Mouse (Mus musculus): ENCODE results near the gene Ugt2b35. TPM values are rescaled to one million over a fixed set of nuclear protein-coding genes. Genes with fewer than 3 reads are reported as not detected.
"Not testable (repeated sequence)": the region's sequence is repeated elsewhere in the genome, so short reads cannot be mapped to it uniquely, and the experiment has no call there.

Ugt2b35 gene
- not detected in 2 replicates for polyA plus RNA-seq (2012; rRNA removed)

DNA sequence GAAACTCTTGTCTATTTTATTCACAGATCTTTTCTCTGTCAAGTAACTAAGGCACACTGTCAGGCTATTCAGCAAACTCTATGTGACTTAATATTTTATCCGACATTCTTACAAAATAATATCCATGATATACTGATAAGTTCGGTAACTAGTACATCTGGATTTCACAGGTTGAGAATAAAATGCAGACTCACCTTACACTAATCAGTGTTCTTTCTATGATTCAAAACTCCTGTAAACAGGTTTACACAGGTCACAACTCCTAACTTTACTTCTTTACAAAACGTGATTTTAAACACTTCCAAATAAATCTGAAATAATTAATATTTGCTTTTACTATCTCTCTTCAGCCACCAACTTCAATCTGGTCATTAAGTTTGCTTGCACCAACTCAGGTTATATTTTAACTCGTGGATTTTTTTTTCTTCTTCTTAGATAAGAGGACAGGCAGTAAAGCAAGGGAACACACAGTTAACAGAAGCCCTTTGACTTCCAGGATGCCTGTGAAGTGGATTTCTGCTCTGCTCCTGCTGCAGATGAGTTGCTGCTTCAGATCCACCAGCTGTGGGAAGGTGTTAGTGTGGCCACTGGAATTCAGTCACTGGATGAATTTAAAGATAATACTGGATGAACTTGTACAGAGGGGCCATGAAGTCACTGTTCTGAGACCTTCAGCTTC lies at the start of gene Ugt2b35:
Ugt2b35 (plus strand) TSS at position 466 of the 679 bp plus-strand sequence.
- Histone ChIP-seq H3K27ac (ENCODE audit: insufficient read depth, low read length) (no peak within 1 kb of the TSS), H3K4me3 (ENCODE audit: insufficient read depth, low read length) (no peak within 1 kb of the TSS), H3K4me1 (ENCODE audit: control insufficient read depth, insufficient read depth, low read length) (no peaks in the 10 kb centered on the region)
- no peak for TF ChIP-seq CTCF (IDR thresholded peaks at IDR 0.05; ENCODE audit: extremely low read depth, insufficient read depth, low read length)
- TF ChIP-seq POLR2A (IDR thresholded peaks at IDR 0.05; ENCODE audit: extremely low read depth, insufficient read depth, low read length): no peak

DNA sequence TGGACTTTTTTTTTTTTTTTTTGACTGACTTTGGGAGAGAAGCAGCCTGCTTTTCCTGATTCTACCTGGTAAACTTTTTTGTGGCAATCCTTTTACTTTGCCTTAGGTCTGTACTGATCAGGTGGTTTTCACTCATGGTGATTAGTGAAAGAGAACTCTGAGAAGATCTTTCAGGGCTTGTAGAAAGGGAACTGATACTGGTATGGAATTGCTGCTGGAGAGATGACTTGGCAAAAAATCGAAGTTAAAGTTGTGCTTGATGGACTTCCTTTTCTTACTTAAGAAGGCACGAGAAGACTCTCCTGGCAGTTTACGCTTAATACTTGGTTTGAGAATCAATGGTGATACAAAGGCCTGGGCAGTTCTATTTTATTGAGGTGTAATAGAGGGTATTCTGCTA lies 40.2 kb upstream of the Ugt2b35 start:
- Histone ChIP-seq H3K27ac (ENCODE audit: insufficient read depth, low read length) (no peak overlapping the region), H3K4me3 (ENCODE audit: insufficient read depth, low read length) (no peak overlapping the region), H3K4me1 (ENCODE audit: control insufficient read depth, insufficient read depth, low read length) (no peaks in the 10 kb centered on the region)
- no peak for TF ChIP-seq POLR2A (IDR thresholded peaks at IDR 0.05; ENCODE audit: extremely low read depth, insufficient read depth, low read length)
- no peak for TF ChIP-seq CTCF (IDR thresholded peaks at IDR 0.05; ENCODE audit: extremely low read depth, insufficient read depth, low read length)

DNA sequence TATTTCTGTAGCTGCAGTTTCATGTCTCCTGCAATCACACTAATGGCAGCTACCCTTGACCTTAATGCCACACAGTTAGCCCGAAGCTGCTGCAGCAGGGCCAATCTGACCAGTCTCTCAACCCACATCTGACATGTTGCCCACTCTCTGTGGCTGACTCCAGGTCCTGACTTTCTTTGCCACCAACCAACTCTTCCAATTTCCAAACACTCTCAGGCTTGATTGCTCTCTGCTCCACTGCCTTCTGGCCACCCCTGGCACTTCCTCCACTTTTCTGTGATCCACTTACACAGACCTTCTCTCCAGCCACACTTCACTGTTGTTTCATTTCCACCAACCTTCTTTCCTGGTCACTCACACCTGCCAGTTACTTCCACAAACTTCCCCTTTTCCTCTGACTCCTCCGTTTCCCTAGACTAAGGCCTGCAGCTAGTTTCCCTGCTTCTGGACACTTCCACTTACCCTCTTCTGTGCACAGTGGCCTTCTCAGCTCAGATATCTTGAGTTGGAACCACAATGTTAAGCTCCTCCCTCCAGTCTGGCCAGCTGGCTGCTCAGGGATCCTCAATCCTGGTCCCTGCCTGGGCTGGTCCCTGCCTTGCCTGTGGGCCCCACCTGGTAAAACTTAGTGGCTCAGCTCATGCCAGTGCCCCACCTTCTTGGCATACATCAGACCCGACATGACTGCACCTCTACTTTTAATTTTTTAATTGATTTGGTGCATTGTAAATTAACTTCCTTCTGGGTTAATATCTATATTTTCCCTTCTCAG lies 38.9 kb upstream of the Ugt2b35 start:
- no peaks in the 10 kb centered on the region for H3K4me1 ChIP-seq (ENCODE audit: control insufficient read depth, insufficient read depth, low read length)
- no peak overlapping the region for H3K27ac ChIP-seq (ENCODE audit: insufficient read depth, low read length)
- H3K4me3 ChIP-seq (ENCODE audit: insufficient read depth, low read length): no peak overlapping the region
- TF ChIP-seq CTCF (IDR thresholded peaks at IDR 0.05; ENCODE audit: extremely low read depth, insufficient read depth, low read length) (no peak), POLR2A (IDR thresholded peaks at IDR 0.05; ENCODE audit: extremely low read depth, insufficient read depth, low read length) (no peak)

DNA sequence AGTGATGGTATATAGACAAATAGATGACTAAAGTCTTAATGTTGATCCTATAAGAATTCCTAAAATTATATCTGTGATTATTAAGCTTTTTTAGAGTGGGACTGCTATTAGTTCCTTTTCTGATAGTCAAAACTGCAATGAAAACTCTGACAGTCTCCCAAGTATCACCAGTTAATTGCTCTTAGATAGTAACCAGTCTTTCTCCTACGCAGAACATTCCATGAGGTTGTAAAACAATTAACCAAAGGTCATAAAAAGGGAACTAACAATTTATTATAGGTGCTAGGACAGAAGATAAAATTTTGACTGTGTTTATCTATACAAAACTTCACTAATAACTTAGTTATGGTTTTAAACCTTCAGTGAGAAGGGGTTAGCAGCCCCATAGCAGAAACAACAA lies 37.8 kb upstream of the Ugt2b35 start:
- not testable (repeated sequence) for H3K4me1 ChIP-seq (ENCODE audit: control insufficient read depth, insufficient read depth, low read length); H3K27ac ChIP-seq (ENCODE audit: insufficient read depth, low read length); H3K4me3 ChIP-seq (ENCODE audit: insufficient read depth, low read length)

DNA sequence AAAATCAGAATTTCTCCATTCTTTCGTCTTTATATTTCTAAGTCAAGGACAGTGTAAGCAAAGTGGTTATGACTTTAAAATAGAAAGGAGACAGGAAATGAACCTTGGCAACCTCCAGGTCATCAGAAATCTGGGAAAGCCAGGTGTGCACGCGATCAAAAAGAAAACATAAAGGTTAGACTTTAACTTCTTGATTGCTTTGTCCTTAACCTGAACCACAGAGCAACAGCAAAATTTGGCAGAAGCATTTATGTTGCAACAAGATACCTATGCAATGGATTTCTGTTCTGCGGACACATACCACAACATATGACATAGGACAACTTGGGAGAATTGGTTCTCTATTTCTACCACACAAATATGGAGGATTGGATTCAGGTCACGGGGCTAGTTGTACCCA lies 33.4 kb upstream of the Ugt2b35 start:
- not testable (repeated sequence) for H3K4me1 ChIP-seq (ENCODE audit: control insufficient read depth, insufficient read depth, low read length); H3K4me3 ChIP-seq (ENCODE audit: insufficient read depth, low read length); H3K27ac ChIP-seq (ENCODE audit: insufficient read depth, low read length)

DNA sequence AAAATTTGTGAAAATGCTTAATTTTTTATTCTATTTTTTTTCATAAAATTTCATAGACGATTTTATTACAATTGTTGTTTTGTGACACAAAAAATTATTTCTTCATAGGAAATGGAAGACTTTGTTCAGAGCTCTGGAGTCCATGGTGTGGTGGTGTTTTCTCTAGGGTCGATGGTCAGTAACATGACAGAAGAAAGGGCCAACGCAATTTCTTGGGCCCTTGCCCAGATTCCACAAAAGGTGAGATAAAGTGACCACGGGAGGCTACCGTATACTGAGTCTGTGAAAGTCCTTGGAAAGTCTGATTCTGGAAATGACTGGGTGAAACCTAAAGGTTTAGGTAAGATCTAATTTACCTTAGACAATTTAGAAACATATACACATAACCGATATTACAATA lies 4.1 kb downstream of the Ugt2b35 start:
- no peaks in the 10 kb centered on the region for H3K4me1 ChIP-seq (ENCODE audit: control insufficient read depth, insufficient read depth, low read length)
- TF ChIP-seq POLR2A (IDR thresholded peaks at IDR 0.05; ENCODE audit: extremely low read depth, insufficient read depth, low read length): no peak
- no peak for TF ChIP-seq CTCF (IDR thresholded peaks at IDR 0.05; ENCODE audit: extremely low read depth, insufficient read depth, low read length)
- H3K4me3 ChIP-seq (ENCODE audit: insufficient read depth, low read length): no peak overlapping the region
- no peak overlapping the region for H3K27ac ChIP-seq (ENCODE audit: insufficient read depth, low read length)

DNA sequence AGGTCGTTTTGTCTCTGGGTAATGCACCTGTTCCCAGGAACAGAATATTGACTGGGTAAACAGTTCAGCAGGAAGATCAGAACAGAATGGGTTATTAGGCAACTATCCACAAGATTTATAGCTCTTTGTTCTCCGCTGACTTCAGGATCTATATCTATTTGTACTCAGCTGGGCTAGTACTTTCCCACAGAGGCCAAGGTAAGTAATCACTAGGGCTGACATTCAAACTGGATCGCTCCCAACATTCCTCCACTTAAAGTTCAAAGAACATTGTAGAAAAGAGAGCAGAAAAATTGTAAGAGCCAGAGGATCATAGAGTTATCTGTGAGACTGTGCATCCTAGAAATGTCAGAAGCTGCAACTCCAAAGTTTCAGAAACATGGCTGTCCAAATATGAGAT lies 14.8 kb downstream of the Ugt2b35 start:
- H3K4me3 ChIP-seq (ENCODE audit: insufficient read depth, low read length): no peak overlapping the region
- no peak overlapping the region for H3K27ac ChIP-seq (ENCODE audit: insufficient read depth, low read length)
- no peaks in the 10 kb centered on the region for H3K4me1 ChIP-seq (ENCODE audit: control insufficient read depth, insufficient read depth, low read length)
- TF ChIP-seq POLR2A (IDR thresholded peaks at IDR 0.05; ENCODE audit: extremely low read depth, insufficient read depth, low read length) (no peak), CTCF (IDR thresholded peaks at IDR 0.05; ENCODE audit: extremely low read depth, insufficient read depth, low read length) (no peak)

DNA sequence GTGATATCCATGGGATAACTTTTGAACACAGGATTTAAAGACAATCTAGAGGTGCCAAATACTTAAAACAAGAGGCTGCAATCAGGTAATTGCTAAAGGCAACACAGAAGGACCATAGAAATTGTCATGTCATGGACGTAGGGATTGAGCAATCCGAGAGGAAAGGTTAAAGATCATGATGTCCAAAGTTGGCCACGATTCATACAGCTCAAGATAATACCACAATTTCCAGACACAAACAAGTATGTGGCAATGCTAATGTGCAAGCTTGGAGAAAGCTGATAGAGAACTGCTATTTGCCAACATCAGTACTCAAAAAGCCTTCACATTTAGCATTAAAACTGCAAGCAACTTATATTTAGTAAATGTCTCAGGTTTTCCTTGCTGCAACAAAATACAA lies 26.7 kb downstream of the Ugt2b35 start:
- Histone ChIP-seq H3K4me3 (ENCODE audit: insufficient read depth, low read length) (no peak overlapping the region), H3K27ac (ENCODE audit: insufficient read depth, low read length) (no peak overlapping the region), H3K4me1 (ENCODE audit: control insufficient read depth, insufficient read depth, low read length) (no peaks in the 10 kb centered on the region)
- TF ChIP-seq POLR2A (IDR thresholded peaks at IDR 0.05; ENCODE audit: extremely low read depth, insufficient read depth, low read length) (no peak), CTCF (IDR thresholded peaks at IDR 0.05; ENCODE audit: extremely low read depth, insufficient read depth, low read length) (no peak)

DNA sequence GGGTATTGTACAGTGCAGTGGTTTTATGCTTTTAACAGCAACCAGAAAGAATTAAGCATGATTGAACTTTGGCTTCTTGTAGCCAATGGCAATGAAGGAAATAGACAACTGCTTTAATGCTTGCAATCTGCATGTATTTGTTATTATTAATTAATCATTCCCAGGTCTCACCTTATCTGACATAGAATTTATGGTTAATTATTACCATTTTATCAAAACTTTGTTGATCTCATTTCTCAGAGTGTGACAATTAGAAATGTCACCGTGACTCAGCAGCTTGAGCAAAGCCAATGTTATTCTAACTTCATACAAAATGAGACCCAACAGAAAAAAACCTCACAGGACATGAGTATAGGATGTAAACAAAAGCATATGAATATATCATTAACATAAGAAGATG lies 30.0 kb downstream of the Ugt2b35 start:
- H3K4me1 ChIP-seq (ENCODE audit: control insufficient read depth, insufficient read depth, low read length): no peaks in the 10 kb centered on the region
- H3K4me3 ChIP-seq (ENCODE audit: insufficient read depth, low read length): no peak overlapping the region
- H3K27ac ChIP-seq (ENCODE audit: insufficient read depth, low read length): no peak overlapping the region
- no peak for TF ChIP-seq CTCF (IDR thresholded peaks at IDR 0.05; ENCODE audit: extremely low read depth, insufficient read depth, low read length)

Other genes starting within 250 kb of the Ugt2b35 start
- gene Ythdc1, start 196.6 kb upstream of the Ugt2b35 start, polyA plus RNA-seq (2012; rRNA removed): 51.6 and 52.7 TPM in 2 replicates
- gene Ugt2b34, start 93.9 kb upstream of the Ugt2b35 start, polyA plus RNA-seq (2012; rRNA removed): not detected in 2 replicates
- gene Ugt2b1, start 74.3 kb upstream of the Ugt2b35 start, polyA plus RNA-seq (2012; rRNA removed): not detected in 2 replicates
- not detected in 2 replicates for gene Ugt2b36, start 91.7 kb downstream of the Ugt2b35 start, polyA plus RNA-seq (2012; rRNA removed)
- not detected in 2 replicates for gene Ugt2b5, start 139.5 kb downstream of the Ugt2b35 start, polyA plus RNA-seq (2012; rRNA removed)